Mouse (Mus musculus) liver, postnatal 0 days (tissue): Measurements from ENCODE around the gene Hcn3.

Experiments
- CTCF ChIP-seq: sonication (generic); IDR thresholded peaks from 2 replicates; pipeline ENCODE4 v1.5.1; 2016; ENCODE audit warnings: antibody characterized with exemption, low read depth
- EP300 ChIP-seq: IDR thresholded peaks from 2 replicates; pipeline ENCODE4 v1.6.1; 2016; ENCODE audit warnings: antibody characterized with exemption, low read depth, mild to moderate bottlenecking

- TF ChIP-seq CTCF (no peak), EP300 (no peak)
Observed at GRCm38 (mm10) chr3:89199839-89200238, 39.8 kb upstream of the Hcn3 start.
